In genomic region chr13:98316480-98317245, GRCm38 (mm10) we compare ENCODE assay signal across 8 mouse cellular contexts. TPM values are rescaled to one million over a fixed set of nuclear protein-coding genes. Genes with fewer than 3 reads are reported as not detected.
DNase-seq lines count a peak whose midpoint lies in the region; ATAC-seq and TF ChIP-seq lines count a peak whose summit lies in the region.

Gene Btf3 (minus strand): TSS chr13:98317006.

- peaks cover 12% of the 10 kb centered on the region for H3K4me1 ChIP-seq in heart, embryonic 12.5 days (replicated peaks)
- H3K4me1 ChIP-seq in kidney, postnatal 0 days (replicated peaks; ENCODE audit: insufficient read depth, low read length) = peaks cover 7% of the 10 kb centered on the region; the same call in 1 of the 2 replicates
- H3K4me1 ChIP-seq in liver, embryonic 11.5 days (replicated peaks; ENCODE audit: control insufficient read depth, insufficient read depth, low read length) = peaks cover 10% of the 10 kb centered on the region
- H3K4me1 ChIP-seq in stomach, embryonic 14.5 days (ENCODE audit: control insufficient read depth, insufficient read depth, low read length) = peaks cover 12% of the 10 kb centered on the region; the same call in 1 of the 2 replicates

- peak within 1 kb of the TSS; percentile 90 for H3K27ac ChIP-seq in heart, embryonic 12.5 days (ENCODE audit: poor library complexity, severe bottlenecking)
- peak within 1 kb of the TSS; percentile 92 for H3K27ac ChIP-seq in kidney, postnatal 0 days
- H3K27ac ChIP-seq in liver, embryonic 11.5 days (ENCODE audit: low read depth, low read length) = peak within 1 kb of the TSS; percentile 91
- peak within 1 kb of the TSS; percentile 90 for H3K27ac ChIP-seq in stomach, embryonic 14.5 days (ENCODE audit: low read length)

- H3K9ac ChIP-seq in heart, embryonic 12.5 days = peak within 1 kb of the TSS; percentile 99
- H3K9ac ChIP-seq in kidney, postnatal 0 days (ENCODE audit: low read depth, low read length) = peak within 1 kb of the TSS; percentile 94
- peak within 1 kb of the TSS; percentile 100 for H3K9ac ChIP-seq in liver, embryonic 11.5 days (ENCODE audit: low read depth, low read length)
- peak within 1 kb of the TSS; percentile 99 for H3K9ac ChIP-seq in stomach, embryonic 14.5 days (replicated peaks; ENCODE audit: low read depth, low read length)

- peak; percentile 95 for ATAC-seq in erythroid progenitor cell, adult 5-6 weeks (replicated peaks; ENCODE audit: low FRiP score, poor library complexity, severe bottlenecking)
- peak; percentile 90 for ATAC-seq in heart, embryonic 12.5 days (ENCODE audit: insufficient number of reproducible peaks, low FRiP score)
- peak; percentile 88 for ATAC-seq in kidney, postnatal 0 days (replicated peaks; ENCODE audit: low FRiP score, low read depth)
- ATAC-seq in liver, embryonic 11.5 days (replicated peaks; ENCODE audit: low FRiP score) = peak; percentile 86
- ATAC-seq in stomach, embryonic 14.5 days (ENCODE audit: insufficient number of reproducible peaks, insufficient read depth, low FRiP score, low read depth) = peak; percentile 89

- no peaks in the 10 kb centered on the region for H3K9me3 ChIP-seq in heart, embryonic 12.5 days (replicated peaks)
- no peaks in the 10 kb centered on the region for H3K9me3 ChIP-seq in kidney, postnatal 0 days (replicated peaks; ENCODE audit: low read length)
- no peaks in the 10 kb centered on the region for H3K9me3 ChIP-seq in liver, embryonic 11.5 days (ENCODE audit: control insufficient read depth, low read length)
- H3K9me3 ChIP-seq in stomach, embryonic 14.5 days (ENCODE audit: control insufficient read depth, low read depth, low read length) = no peaks in the 10 kb centered on the region

- H3K4me3 ChIP-seq in heart, embryonic 12.5 days = peak within 1 kb of the TSS; percentile 100
- peak within 1 kb of the TSS; percentile 73 for H3K4me3 ChIP-seq in kidney, postnatal 0 days (replicated peaks; ENCODE audit: low read depth, low read length)
- H3K4me3 ChIP-seq in liver, embryonic 11.5 days (ENCODE audit: low read depth, low read length) = peak within 1 kb of the TSS; percentile 100
- H3K4me3 ChIP-seq in stomach, embryonic 14.5 days (ENCODE audit: low read depth, low read length) = peak within 1 kb of the TSS; percentile 99

- peaks cover 26% of the 10 kb centered on the region for H3K36me3 ChIP-seq in heart, embryonic 12.5 days
- peaks cover 14% of the 10 kb centered on the region for H3K36me3 ChIP-seq in kidney, postnatal 0 days (ENCODE audit: insufficient read depth, low read length)
- peaks cover 11% of the 10 kb centered on the region for H3K36me3 ChIP-seq in liver, embryonic 11.5 days (ENCODE audit: control insufficient read depth, insufficient read depth, low read length)
- peaks cover 10% of the 10 kb centered on the region for H3K36me3 ChIP-seq in stomach, embryonic 14.5 days (ENCODE audit: control insufficient read depth, insufficient read depth, low read length)

- peak; percentile 94 for DNase-seq in CD4-positive helper T cell, adult 2 months (ENCODE audit: low read depth, low spot score)
- peak; percentile 82 for DNase-seq in brain, embryonic 18.5 days (ENCODE audit: low read depth, low spot score)
- peak; percentile 97 for DNase-seq in kidney, postnatal 0 days (ENCODE audit: low spot score)
- DNase-seq in liver, embryonic 11.5 days (ENCODE audit: low spot score) = peak; percentile 94
- peak; percentile 94 for DNase-seq in naive thymus-derived CD4-positive, alpha-beta T cell, adult 2 months (ENCODE audit: low read depth)

- peak within 1 kb of the TSS; percentile 78 for H3K4me2 ChIP-seq in heart, embryonic 12.5 days
- H3K4me2 ChIP-seq in kidney, postnatal 0 days (ENCODE audit: low read length) = peak within 1 kb of the TSS; percentile 67
- H3K4me2 ChIP-seq in liver, embryonic 11.5 days = peak within 1 kb of the TSS; percentile 79
- H3K4me2 ChIP-seq in stomach, embryonic 14.5 days (replicated peaks; ENCODE audit: low read depth, low read length) = peak within 1 kb of the TSS; percentile 82

- WGBS in heart, embryonic 12.5 days = 0% methylated on average over 84 of the region's 90 CpGs
- whole genome bisulfite sequencing in kidney, postnatal 0 days = under 1% methylated on average over 76 of the region's 90 CpGs
- WGBS in liver, embryonic 11.5 days = under 1% methylated on average over 80 of the region's 90 CpGs
- WGBS in stomach, embryonic 14.5 days = under 1% methylated on average over 87 of the region's 90 CpGs

- no peaks in the 10 kb centered on the region for H3K27me3 ChIP-seq in heart, embryonic 12.5 days (replicated peaks)
- no peaks in the 10 kb centered on the region for H3K27me3 ChIP-seq in kidney, postnatal 0 days (ENCODE audit: insufficient read depth, low read length)
- H3K27me3 ChIP-seq in liver, embryonic 11.5 days (replicated peaks; ENCODE audit: control insufficient read depth, insufficient read depth, low read length) = no peaks in the 10 kb centered on the region
- H3K27me3 ChIP-seq in stomach, embryonic 14.5 days (ENCODE audit: control insufficient read depth, insufficient read depth, low read length) = no peaks in the 10 kb centered on the region

- TF ChIP-seq CTCF in kidney, postnatal 0 days (IDR thresholded peaks at IDR 0.05; ENCODE audit: low read depth) = peak; percentile 51

RNA-seq across cellular contexts. Expression of gene Btf3, which starts in this region (rescaled TPM):
- total RNA-seq in erythroid progenitor cell, adult 5-6 weeks (2015; ENCODE audit: low replicate concordance) = 342 and 418 TPM in 2 replicates
- 341 and 451 TPM in 2 replicates for total RNA-seq in erythroid progenitor cell, adult 5-6 weeks (2017; ENCODE audit: low replicate concordance)
- polyA plus RNA-seq in heart, embryonic 12.5 days (2016; fragmentation: Nextera tagmentation; extraction: Ambion mirVana) = 474 and 476 TPM in 2 replicates
- polyA plus RNA-seq in kidney, postnatal 0 days (2015; fragmentation: Nextera tagmentation; extraction: Ambion mirVana) = 766 and 788 TPM in 2 replicates
- polyA plus RNA-seq in liver, embryonic 11.5 days (2014; fragmentation: Nextera tagmentation; extraction: Ambion mirVana) = 879 and 893 TPM in 2 replicates
- polyA plus RNA-seq in stomach, embryonic 14.5 days (2014; fragmentation: Nextera tagmentation; extraction: Ambion mirVana) = 666 and 685 TPM in 2 replicates

Comparison
In these comparisons a context has a peak if more than half of its experiments do, and no peak if none do; other contexts are left out.
1. Peak in every context shown above with its lines: DNase-seq, ATAC-seq, H3K4me3 ChIP-seq and H3K27ac ChIP-seq.